Mouse (Mus musculus) intestine, embryonic 16.5 days (tissue): ENCODE measurements around the gene Tead1. TPM values are rescaled to one million over a fixed set of nuclear protein-coding genes. Genes with fewer than 3 reads are reported as not detected.
A peak's percentile ranks its signal among the peaks of the same experiment; 100 is the strongest.

Source experiments
- ATAC-seq: fragments of 200-750 bp; cut with Nextera tagmentation; 2 replicates; pipeline ENCODE4 v1.8.0; 2017; ENCODE audit warnings: moderate TSS enrichment, moderate library complexity
- H3K27ac ChIP-seq: fragments of 300-500 bp; sonication (generic); 2 replicates; pipeline ENCODE4 v1.5.1; 2014; ENCODE audit warnings: mild to moderate bottlenecking, low read length
- H3K27me3 ChIP-seq: fragments of 300-500 bp; sonication (generic); replicated peaks from 2 replicates; pipeline ENCODE4 v1.6.1; 2014; ENCODE audit warnings: low read length, control low read depth, mixed read lengths; ENCODE audit not compliant: control insufficient read depth, insufficient read depth
- H3K36me3 ChIP-seq: fragments of 300-500 bp; sonication (generic); 2 replicates; pipeline ENCODE4 v1.6.1; 2014; ENCODE audit warnings: low read length, control low read depth; ENCODE audit not compliant: control insufficient read depth, insufficient read depth
- H3K4me1 ChIP-seq: fragments of 300-500 bp; sonication (generic); 2 replicates; pipeline ENCODE4 v1.6.1; 2014; ENCODE audit warnings: low read length, control low read depth, mixed read lengths; ENCODE audit not compliant: control insufficient read depth, insufficient read depth
- H3K4me2 ChIP-seq: fragments of 300-500 bp; sonication (generic); 2 replicates; pipeline ENCODE4 v1.6.1; 2014; ENCODE audit warnings: low read depth, low read length, control low read depth
- H3K4me3 ChIP-seq: fragments of 300-500 bp; sonication (generic); 2 replicates; pipeline ENCODE4 v1.5.1; 2014; ENCODE audit warnings: mild to moderate bottlenecking, low read length
- H3K9ac ChIP-seq: fragments of 300-500 bp; sonication (generic); 2 replicates; pipeline ENCODE4 v1.6.1; 2014; ENCODE audit warnings: low read depth, low read length
- H3K9me3 ChIP-seq: fragments of 300-500 bp; sonication (generic); 2 replicates; pipeline ENCODE4 v1.6.1; 2016; ENCODE audit warnings: low read length, control low read depth; ENCODE audit not compliant: control insufficient read depth
- WGBS: fragments of 180-500 bp; shearing (Covaris S2); extraction: QIAGEN DNeasy Blood & Tissue Kit; methylation state at CpG from one replicate; pipeline ENCODE4 v1.1.7; 2014; 5-methylcytosine and 5-hydroxymethylcytosine counted together
- polyA plus RNA-seq: library from polyadenylated mRNA; unstranded; fragments of >200 nt; fragmentation: Nextera tagmentation; extraction: Ambion mirVana; gene quantifications from 2 replicates; pipeline ENCODE4 v1.2.1, GENCODE M21; 2015

The Tead1 gene
- polyA plus RNA-seq, 1 experiment from 2014 or later = 10.9 TPM

GRCm38 (mm10) chr7:112826114-112826911, 147.2 kb downstream of the Tead1 start:
- H3K27ac ChIP-seq = peak overlapping the region; percentile 98
- H3K4me2 ChIP-seq = peak overlapping the region; percentile 40
- H3K4me3 ChIP-seq = peak overlapping the region; percentile 25
- no peaks in the 10 kb centered on the region for H3K9me3 ChIP-seq
- H3K4me1 ChIP-seq = peaks cover 56% of the 10 kb centered on the region
- H3K36me3 ChIP-seq = no peaks in the 10 kb centered on the region
- H3K27me3 ChIP-seq = no peaks in the 10 kb centered on the region
- ATAC-seq = peak; percentile 95
- WGBS = 5% methylated on average over 17 of the region's 17 CpGs
- H3K9ac ChIP-seq = peak overlapping the region; percentile 46

DNA sequence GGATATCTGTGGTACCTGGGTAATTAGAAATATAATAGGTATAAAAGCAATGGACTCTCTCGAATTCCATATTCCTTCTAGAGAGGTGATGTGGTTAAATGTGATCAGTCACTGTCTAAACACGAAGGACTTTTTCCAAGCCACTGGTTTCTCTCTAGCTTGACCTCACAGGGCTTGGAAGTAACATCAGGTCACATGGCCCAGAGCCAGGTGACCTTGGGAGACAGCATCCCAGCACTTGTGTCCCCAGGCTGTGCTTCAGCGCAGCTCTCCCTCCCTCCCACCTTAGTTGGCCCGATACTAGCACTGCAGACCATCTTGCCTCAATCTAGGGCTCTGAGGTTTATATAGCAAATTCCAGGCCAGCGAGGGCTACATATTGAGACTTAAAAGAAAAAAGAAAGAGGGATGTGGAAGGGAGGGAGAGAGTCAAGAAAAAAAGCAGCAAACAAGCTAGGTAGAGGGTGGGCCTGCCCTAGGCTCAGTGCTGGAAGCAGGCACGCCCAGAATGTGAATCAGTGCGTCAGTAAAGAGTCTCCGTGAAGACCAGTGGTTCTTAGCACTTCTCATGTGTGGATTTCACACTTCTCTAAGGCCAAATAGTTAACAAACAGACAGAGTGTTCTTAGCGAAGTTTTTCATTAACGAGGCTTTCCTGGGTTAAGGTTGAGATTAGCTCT, 149.0 kb downstream of the Tead1 start:
- no peaks in the 10 kb centered on the region for H3K9me3 ChIP-seq
- H3K9ac ChIP-seq = no peak overlapping the region
- no peak overlapping the region for H3K4me2 ChIP-seq
- no peak for ATAC-seq
- H3K36me3 ChIP-seq = no peaks in the 10 kb centered on the region
- peak overlapping the region; percentile 98 for H3K27ac ChIP-seq
- no peak overlapping the region for H3K4me3 ChIP-seq
- H3K4me1 ChIP-seq = peaks cover 44% of the 10 kb centered on the region
- H3K27me3 ChIP-seq = no peaks in the 10 kb centered on the region
- 38% methylated on average over 10 of the region's 10 CpGs for WGBS

DNA sequence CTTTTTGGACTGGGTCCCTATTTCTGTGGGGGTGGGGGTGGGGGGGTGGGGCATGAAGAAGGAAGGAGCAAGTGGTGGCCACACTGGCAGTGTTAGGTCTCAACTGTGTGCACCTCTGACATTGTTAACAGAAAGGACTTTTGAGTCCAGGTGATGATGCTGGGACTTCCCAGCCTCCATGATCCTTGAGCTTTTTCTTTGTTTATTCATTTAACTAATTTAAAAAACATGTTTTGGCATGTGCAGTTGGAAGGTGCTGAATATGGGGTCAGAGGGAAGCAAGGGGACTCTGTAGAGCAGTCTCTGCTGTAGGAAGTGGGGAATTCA, 149.5 kb downstream of the Tead1 start:
- H3K9ac ChIP-seq = no peak overlapping the region
- H3K4me2 ChIP-seq = no peak overlapping the region
- no peak for ATAC-seq
- no peaks in the 10 kb centered on the region for H3K27me3 ChIP-seq
- H3K27ac ChIP-seq = no peak overlapping the region
- no peaks in the 10 kb centered on the region for H3K9me3 ChIP-seq
- no peak overlapping the region for H3K4me3 ChIP-seq
- H3K36me3 ChIP-seq = no peaks in the 10 kb centered on the region
- peaks cover 43% of the 10 kb centered on the region for H3K4me1 ChIP-seq

DNA sequence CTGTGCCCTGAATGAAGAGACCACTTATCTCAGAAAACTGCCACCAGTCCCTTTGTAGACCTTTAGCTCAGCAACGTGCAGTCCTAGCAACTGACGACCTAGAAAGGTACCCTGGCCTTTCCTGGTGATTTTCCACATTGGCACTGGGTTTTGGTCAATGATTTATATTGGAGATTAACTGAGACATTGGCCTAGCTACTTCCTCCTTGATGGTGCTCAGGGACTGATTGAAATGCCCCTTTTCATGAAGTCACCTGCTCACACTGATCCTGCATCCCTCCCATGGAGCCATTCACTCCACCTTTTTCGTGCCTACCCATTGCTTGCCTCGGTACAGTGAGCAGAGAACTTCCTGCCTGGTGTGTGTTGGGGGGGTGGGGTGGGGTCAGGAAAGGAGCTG, 151.8 kb downstream of the Tead1 start:
- no peaks in the 10 kb centered on the region for H3K9me3 ChIP-seq
- H3K27me3 ChIP-seq = no peaks in the 10 kb centered on the region
- H3K4me2 ChIP-seq = no peak overlapping the region
- H3K36me3 ChIP-seq = no peaks in the 10 kb centered on the region
- no peak overlapping the region for H3K9ac ChIP-seq
- ATAC-seq = no peak
- peaks cover 29% of the 10 kb centered on the region for H3K4me1 ChIP-seq
- no peak overlapping the region for H3K27ac ChIP-seq
- no peak overlapping the region for H3K4me3 ChIP-seq
- WGBS = 63% methylated on average over 4 of the region's 4 CpGs

DNA sequence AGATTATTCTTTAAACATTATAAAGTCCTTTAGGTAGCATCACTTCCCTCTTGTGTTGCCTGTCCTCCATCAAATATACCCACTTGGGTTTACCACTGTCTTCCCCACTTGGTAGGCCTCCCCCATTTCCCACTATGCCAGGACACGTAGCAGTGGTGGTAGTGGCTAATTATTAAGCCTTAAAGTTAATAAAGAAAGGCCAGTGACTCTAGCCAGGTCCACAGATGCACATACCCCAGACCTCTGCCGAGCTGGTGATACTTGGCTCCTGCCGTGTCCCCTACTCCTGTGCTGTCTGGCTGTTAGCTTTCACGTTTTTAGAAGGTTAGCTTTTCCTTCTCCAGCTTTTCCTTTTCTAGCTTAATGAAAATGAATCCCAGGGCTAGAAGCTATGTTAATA, 152.3 kb downstream of the Tead1 start:
- Histone ChIP-seq H3K27me3 (no peaks in the 10 kb centered on the region), H3K4me1 (peaks cover 27% of the 10 kb centered on the region), H3K27ac (0 out of 2 replicates have a peak overlapping the region, but pooled peaks have one; percentile 4), H3K4me2 (no peak overlapping the region), H3K36me3 (no peaks in the 10 kb centered on the region), H3K9ac (no peak overlapping the region), H3K4me3 (no peak overlapping the region), H3K9me3 (no peaks in the 10 kb centered on the region)
- 69% methylated on average over 4 of the region's 4 CpGs for WGBS
- no peak for ATAC-seq

GRCm38 (mm10) chr7:112833132-112833531, 154.0 kb downstream of the Tead1 start:
- ATAC-seq = no peak
- Histone ChIP-seq H3K27me3 (no peaks in the 10 kb centered on the region), H3K9me3 (0 out of 2 replicates have a peak, but pooled peaks cover 4% of the 10 kb centered on the region), H3K9ac (no peak overlapping the region), H3K4me3 (no peak overlapping the region), H3K36me3 (0 out of 2 replicates have a peak, but pooled peaks cover 2% of the 10 kb centered on the region), H3K27ac (0 out of 2 replicates have a peak overlapping the region, but pooled peaks have one; percentile 13), H3K4me2 (no peak overlapping the region), H3K4me1 (peaks cover 15% of the 10 kb centered on the region)
- 76% methylated on average over 4 of the region's 4 CpGs for WGBS

- WGBS = 89% methylated on average over 9 of the region's 9 CpGs
- no peak overlapping the region for H3K4me2 ChIP-seq
These were observed 157.0 kb downstream of the Tead1 start for GRCm38 (mm10) chr7:112836076-112836475.

DNA sequence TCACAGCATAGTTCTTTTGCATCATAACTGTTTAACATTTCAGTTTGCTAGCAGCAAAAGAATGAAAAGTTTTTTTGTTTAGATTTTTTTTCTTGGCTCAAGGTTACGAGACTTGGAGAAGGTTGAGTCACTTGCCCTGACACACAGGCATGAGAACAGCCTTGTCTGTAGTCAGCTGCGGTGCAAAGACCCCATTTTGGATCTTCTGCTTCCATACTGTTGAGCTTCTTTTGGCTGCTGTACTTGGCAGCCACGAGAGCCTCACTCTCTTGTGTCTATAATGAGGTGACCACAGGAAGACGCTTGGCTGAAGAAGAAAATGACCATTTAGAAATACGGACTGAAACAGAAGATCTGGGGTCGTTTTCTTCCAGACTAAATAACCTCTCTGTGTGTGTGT, 159.0 kb downstream of the Tead1 start:
- Histone ChIP-seq H3K36me3 (0 out of 2 replicates have a peak, but pooled peaks cover 2% of the 10 kb centered on the region), H3K9ac (no peak overlapping the region), H3K9me3 (0 out of 2 replicates have a peak, but pooled peaks cover 4% of the 10 kb centered on the region), H3K27ac (no peak overlapping the region), H3K27me3 (no peaks in the 10 kb centered on the region), H3K4me3 (no peak overlapping the region), H3K4me2 (no peak overlapping the region), H3K4me1 (peaks cover 3% of the 10 kb centered on the region; the same call in 1 of the 2 replicates)
- ATAC-seq = no peak
- 82% methylated on average over 6 of the region's 6 CpGs for WGBS

More at GRCm38 (mm10) chr7:112836076-112836475, 157.0 kb downstream of the Tead1 start:
- H3K4me3 ChIP-seq = no peak overlapping the region
- no peak overlapping the region for H3K27ac ChIP-seq
- no peaks in the 10 kb centered on the region for H3K27me3 ChIP-seq
- no peak for ATAC-seq
- 0 out of 2 replicates have a peak, but pooled peaks cover 4% of the 10 kb centered on the region for H3K9me3 ChIP-seq
- H3K4me1 ChIP-seq = peaks cover 6% of the 10 kb centered on the region; the same call in 1 of the 2 replicates
- H3K9ac ChIP-seq = no peak overlapping the region
- 0 out of 2 replicates have a peak, but pooled peaks cover 2% of the 10 kb centered on the region for H3K36me3 ChIP-seq

GRCm38 (mm10) chr7:112840351-112840750, 161.2 kb downstream of the Tead1 start:
- Histone ChIP-seq H3K36me3 (0 out of 2 replicates have a peak, but pooled peaks cover 2% of the 10 kb centered on the region), H3K9ac (no peak overlapping the region), H3K4me2 (no peak overlapping the region), H3K4me3 (no peak overlapping the region), H3K27me3 (no peaks in the 10 kb centered on the region), H3K9me3 (0 out of 2 replicates have a peak, but pooled peaks cover 4% of the 10 kb centered on the region), H3K27ac (no peak overlapping the region), H3K4me1 (no peaks in the 10 kb centered on the region)
- no peak for ATAC-seq
- WGBS = 55% methylated on average over 7 of the region's 7 CpGs
